Mouse (Mus musculus): ENCODE data around the gene 4930519G04Rik. TPM values are rescaled to one million over a fixed set of nuclear protein-coding genes. Genes with fewer than 3 reads are reported as not detected.
"Not testable (repeated sequence)": the region's sequence is repeated elsewhere in the genome, so short reads cannot be mapped to it uniquely, and the experiment has no call there.

Gene 4930519G04Rik
- total and polyA plus RNA-seq, 3 experiments: not detected

- no peak for DNase-seq
These were observed 60.2 kb downstream of the 4930519G04Rik start for GRCm38 (mm10) chr5:114913686-114914085.

GRCm38 (mm10) chr5:114914855-114915254 lies 61.4 kb downstream of the 4930519G04Rik start:
- DNase-seq: no peak

DNA sequence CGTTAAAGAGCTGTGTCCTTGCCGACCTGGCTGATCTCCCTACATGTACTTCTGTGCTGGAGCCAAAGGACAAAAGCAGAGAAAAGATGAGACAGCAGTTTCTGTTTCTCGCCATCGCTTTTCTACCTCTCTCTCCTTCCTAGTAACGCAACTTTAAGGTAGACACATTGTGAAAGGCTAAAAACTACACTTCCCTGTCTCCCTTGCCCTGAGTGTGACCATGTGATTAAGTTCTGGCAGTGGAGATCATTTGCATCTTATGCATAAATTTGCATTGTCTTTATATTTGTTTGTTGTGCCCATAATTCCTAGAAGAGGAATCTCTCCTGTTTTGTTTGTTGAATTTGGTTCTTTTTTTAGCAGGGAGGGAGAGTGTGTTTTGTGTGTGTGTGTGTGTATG lies 62.4 kb downstream of the 4930519G04Rik start:
- peak; percentile 21 for DNase-seq

DNA sequence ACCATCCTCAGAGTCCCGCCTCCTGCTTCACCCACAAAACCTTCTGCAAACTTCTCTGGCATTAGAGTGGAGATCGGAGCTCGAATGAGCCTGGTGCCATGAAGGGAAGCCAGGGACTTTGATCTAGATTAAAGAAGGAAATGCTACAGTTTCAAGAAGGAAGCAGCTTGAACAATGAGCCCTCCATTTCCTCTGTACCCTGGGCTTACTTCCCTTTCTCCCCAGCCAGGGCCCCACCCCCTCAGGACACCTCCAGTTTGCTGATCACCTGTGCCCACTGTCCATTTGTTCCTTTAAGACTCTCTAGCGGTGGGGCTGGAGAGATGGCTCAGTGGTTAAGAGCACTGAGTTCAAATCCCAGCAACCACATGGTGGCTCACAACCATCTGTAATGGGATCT lies 63.3 kb downstream of the 4930519G04Rik start:
- DNase-seq: no peak

DNA sequence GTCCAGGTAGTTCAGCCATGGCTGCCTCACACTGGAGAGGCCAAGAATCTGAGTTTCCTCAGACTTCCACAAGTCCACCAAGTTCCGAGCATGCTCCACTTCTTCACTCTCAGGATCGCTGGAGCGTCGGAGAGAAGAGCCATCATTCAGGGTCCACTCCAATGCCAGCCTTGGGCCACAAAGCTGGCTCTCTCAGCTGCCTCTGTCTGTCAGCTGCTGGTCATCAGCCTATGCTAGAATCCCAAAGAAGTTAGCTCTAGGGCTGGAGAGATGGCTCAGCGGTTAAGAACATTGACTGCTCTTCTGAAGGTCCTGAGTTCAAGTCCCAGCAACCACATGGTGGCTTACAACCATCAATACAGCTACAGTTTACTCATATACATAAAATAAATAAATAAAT lies 63.9 kb downstream of the 4930519G04Rik start:
- DNase-seq: not testable (repeated sequence)

DNA sequence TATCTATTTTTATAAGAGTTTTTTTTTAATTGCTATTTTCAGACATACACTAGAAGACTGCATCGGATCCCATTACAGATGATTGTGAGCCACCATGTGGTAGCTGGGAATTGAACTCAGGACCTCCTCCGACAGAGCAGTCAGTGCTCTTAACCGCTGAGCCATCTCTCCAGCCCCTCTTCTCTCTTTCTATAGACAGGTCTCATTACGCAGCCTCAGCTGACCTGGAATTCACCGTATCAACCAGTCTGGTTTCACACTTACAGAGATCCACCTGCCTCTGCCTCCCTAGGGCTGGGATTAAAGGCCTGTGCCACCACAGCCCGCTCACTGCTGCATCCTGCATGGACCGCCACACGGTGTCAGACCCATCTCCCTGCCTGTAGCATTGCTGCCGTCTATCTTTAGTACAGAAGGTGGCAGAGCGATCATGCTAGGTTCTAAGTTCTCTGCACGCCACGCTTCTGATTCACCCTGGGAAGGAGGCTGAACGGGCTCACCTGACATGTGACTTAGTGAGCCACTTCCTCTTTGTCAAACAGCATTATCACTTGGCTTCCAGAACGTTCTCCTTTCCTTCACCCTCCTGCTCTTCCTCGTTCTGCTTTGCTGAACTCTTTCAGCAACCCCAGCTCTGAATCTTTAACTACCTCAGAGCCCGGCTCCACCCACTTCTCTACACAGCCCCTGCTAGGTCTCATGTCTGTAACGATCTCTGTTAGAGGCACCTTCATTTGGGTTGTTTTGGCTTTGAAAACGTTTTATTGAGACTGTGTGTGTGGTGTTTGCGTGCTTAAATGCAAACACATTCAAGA lies 68.3 kb downstream of the 4930519G04Rik start:
- DNase-seq: peak; percentile 5

DNA sequence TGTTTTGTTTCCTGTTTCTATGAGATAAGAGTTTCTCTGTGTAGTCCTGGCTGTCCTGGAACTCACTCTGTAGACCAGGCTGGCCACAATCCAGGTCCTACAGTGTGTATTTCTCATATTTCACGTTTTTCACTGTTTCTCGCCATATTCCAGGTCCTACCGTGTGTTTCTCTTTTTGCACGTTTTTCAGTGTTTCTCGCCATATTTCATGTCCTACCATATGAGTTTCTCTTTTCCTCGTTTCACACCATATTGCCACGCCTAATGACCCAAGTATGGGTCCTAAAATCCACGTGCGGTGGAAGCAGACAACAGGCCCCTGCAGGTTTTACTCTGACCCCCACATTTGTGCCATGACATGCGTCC lies 68.9 kb downstream of the 4930519G04Rik start:
- no peak for DNase-seq

GRCm38 (mm10) chr5:114922998-114923473 lies 69.6 kb downstream of the 4930519G04Rik start, which contains the start of gene Oasl1:
TSS of gene Oasl1 (plus strand) at chr5:114923240.
- DNase-seq: peak; percentile 65

DNA sequence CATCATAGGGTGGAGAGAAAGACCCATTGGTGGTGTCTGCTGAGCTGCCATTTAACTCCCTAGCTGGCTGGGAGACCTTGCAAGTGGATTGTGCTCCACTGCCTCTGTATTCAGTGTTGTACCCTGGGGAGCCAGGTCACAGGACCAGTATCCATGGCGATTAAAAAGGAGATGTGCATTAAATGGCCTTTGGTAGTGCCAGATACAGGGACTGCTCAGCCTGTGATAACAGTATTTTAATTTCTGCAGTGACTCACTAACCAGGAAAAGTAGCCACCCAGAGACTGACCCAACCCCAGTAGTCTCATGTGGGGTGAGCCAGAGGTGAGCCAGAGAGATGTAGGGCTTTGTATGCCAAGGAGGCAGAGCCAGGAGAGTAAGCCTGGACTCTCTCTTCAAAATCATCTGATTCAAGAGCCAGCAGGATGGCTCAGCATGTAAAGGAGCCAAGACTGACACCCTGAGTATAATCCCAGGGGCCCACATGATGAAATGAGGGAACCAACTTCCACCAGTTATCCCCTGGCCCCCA lies 72.8 kb downstream of the 4930519G04Rik start:
- no peak for DNase-seq

DNA sequence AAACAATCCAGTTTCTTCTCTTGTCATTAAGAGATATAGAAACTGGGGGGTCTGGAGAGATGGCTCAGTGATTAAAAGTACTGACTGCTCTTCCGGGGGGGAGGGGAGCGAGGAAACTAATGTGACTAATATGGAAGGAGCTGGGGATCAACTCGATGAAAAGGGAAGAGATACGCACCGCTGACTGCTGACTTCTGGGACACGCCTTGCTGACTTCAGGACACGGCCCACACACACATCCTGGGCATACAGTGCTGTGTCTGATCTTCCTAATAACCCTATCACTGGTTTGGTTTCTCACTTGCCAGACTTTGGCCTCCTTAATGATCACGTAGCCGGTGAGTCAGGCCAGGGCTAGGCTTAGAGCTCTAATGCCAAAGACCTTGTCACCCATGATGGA lies 73.3 kb downstream of the 4930519G04Rik start:
- DNase-seq: peak; percentile 27

GRCm38 (mm10) chr5:114931626-114932025 lies 78.2 kb downstream of the 4930519G04Rik start:
- no peak for DNase-seq

GRCm38 (mm10) chr5:114933206-114933605 lies 79.7 kb downstream of the 4930519G04Rik start:
- DNase-seq: no peak

Small RNA genes within 50 kb of the gene (microRNA-seq; reads per million reads assigned to microRNA genes)
- gene Mir6240: 9.1 to 11.0 reads per million in 2 experiments

Other genes with a start within 250 kb of the 4930519G04Rik start
- 1 to 10 TPM; 2.5 to 3.1 TPM for gene Trpv4, start 195.2 kb upstream of the 4930519G04Rik start, total RNA-seq (2021)
- gene Trpv4, start 195.2 kb upstream of the 4930519G04Rik start, polyA plus RNA-seq (2012; rRNA removed): 4.5 and 5.4 TPM in 2 replicates
- 10 to 100 TPM; 48.5 to 64.7 TPM for gene Gltp, start 162.7 kb upstream of the 4930519G04Rik start, total RNA-seq (2021)
- 135 and 167 TPM in 2 replicates for gene Gltp, start 162.7 kb upstream of the 4930519G04Rik start, polyA plus RNA-seq (2012; rRNA removed)
- gene Tchp, start 145.9 kb upstream of the 4930519G04Rik start, total RNA-seq (2021): 1 to 10 TPM; 5.5 to 7.6 TPM
- gene Tchp, start 145.9 kb upstream of the 4930519G04Rik start, polyA plus RNA-seq (2012; rRNA removed): 13.8 and 14.2 TPM in 2 replicates
- gene Ankrd13a, start 79.0 kb upstream of the 4930519G04Rik start, total RNA-seq (2021): 10 to 100 TPM; 78.4 to 92.4 TPM
- gene Ankrd13a, start 79.0 kb upstream of the 4930519G04Rik start, polyA plus RNA-seq (2012; rRNA removed): 51.1 and 51.8 TPM in 2 replicates
- gene Git2, start 78.1 kb upstream of the 4930519G04Rik start, total RNA-seq (2021): 10 to 100 TPM; 35.5 to 40.9 TPM
- gene Git2, start 78.1 kb upstream of the 4930519G04Rik start, polyA plus RNA-seq (2012; rRNA removed): 37.7 and 40.5 TPM in 2 replicates
- 10 to 100 TPM; 23.1 to 36.6 TPM for gene 1500011B03Rik, start 30.2 kb upstream of the 4930519G04Rik start, total RNA-seq (2021)
- 29.7 and 30.6 TPM in 2 replicates for gene 1500011B03Rik, start 30.2 kb upstream of the 4930519G04Rik start, polyA plus RNA-seq (2012; rRNA removed)
- gene Gm9936, start 5.0 kb downstream of the 4930519G04Rik start, total RNA-seq (2021): not detected
- gene Gm9936, start 5.0 kb downstream of the 4930519G04Rik start, polyA plus RNA-seq (2012; rRNA removed): not detected in 2 replicates
- gene Oasl2, start 43.3 kb downstream of the 4930519G04Rik start, total RNA-seq (2021): 10 to 100 TPM; 11.6 to 12.2 TPM
- gene Oasl2, start 43.3 kb downstream of the 4930519G04Rik start, polyA plus RNA-seq (2012; rRNA removed): 7.6 and 7.7 TPM in 2 replicates
- 1 to 10 TPM in 1 of 2 experiments, under 1 TPM in 1; 0.98 to 1.3 TPM for gene Oasl1, start 69.6 kb downstream of the 4930519G04Rik start, total RNA-seq (2021)
- gene Oasl1, start 69.6 kb downstream of the 4930519G04Rik start, polyA plus RNA-seq (2012; rRNA removed): 5.0 and 7.4 TPM in 2 replicates
- gene 2210016L21Rik, start 88.5 kb downstream of the 4930519G04Rik start, total RNA-seq (2021): 10 to 100 TPM; 36.2 to 55.3 TPM
- 24.5 and 28.1 TPM in 2 replicates for gene 2210016L21Rik, start 88.5 kb downstream of the 4930519G04Rik start, polyA plus RNA-seq (2012; rRNA removed)
- under 1 TPM in 1 of 2 experiments, not detected in 1; 0.09 TPM for gene Hnf1a, start 117.4 kb downstream of the 4930519G04Rik start, total RNA-seq (2021)
- 0.03 TPM in 1 of 2 replicates, not detected in the other for gene Hnf1a, start 117.4 kb downstream of the 4930519G04Rik start, polyA plus RNA-seq (2012; rRNA removed)
- 10 to 100 TPM; 42.3 to 49.4 TPM for gene Sppl3, start 157.5 kb downstream of the 4930519G04Rik start, total RNA-seq (2021)
- 66.2 and 68.2 TPM in 2 replicates for gene Sppl3, start 157.5 kb downstream of the 4930519G04Rik start, polyA plus RNA-seq (2012; rRNA removed)
- gene Gm10401, start 244.6 kb downstream of the 4930519G04Rik start, total RNA-seq (2021): not detected
- not detected in 2 replicates for gene Gm10401, start 244.6 kb downstream of the 4930519G04Rik start, polyA plus RNA-seq (2012; rRNA removed)